Mouse (Mus musculus) heart, embryonic 12.5 days (tissue): Measurements from ENCODE around the gene C1qtnf9. TPM values are rescaled to one million over a fixed set of nuclear protein-coding genes. Genes with fewer than 3 reads are reported as not detected.

Experiments
- ATAC-seq: fragments of 200-750 bp; cut with Nextera tagmentation; 2 replicates; pipeline ENCODE4 v1.8.0; 2017; ENCODE audit warnings: moderate TSS enrichment, moderate library complexity; ENCODE audit not compliant: insufficient number of reproducible peaks, low FRiP score
- H3K27ac ChIP-seq: fragments of 300-500 bp; sonication (generic); 2 replicates; pipeline ENCODE4 v1.5.1; 2016; ENCODE audit warnings: mild to moderate bottlenecking, moderate library complexity; ENCODE audit not compliant: poor library complexity, severe bottlenecking
- H3K27me3 ChIP-seq: fragments of 300-500 bp; sonication (generic); replicated peaks from 2 replicates; pipeline ENCODE4 v1.6.1; 2016; ENCODE audit warnings: mild to moderate bottlenecking, moderate library complexity
- H3K36me3 ChIP-seq: fragments of 300-500 bp; sonication (generic); 2 replicates; pipeline ENCODE4 v1.6.1; 2016; ENCODE audit warnings: mild to moderate bottlenecking, moderate library complexity
- H3K4me1 ChIP-seq: fragments of 300-500 bp; sonication (generic); replicated peaks from 2 replicates; pipeline ENCODE4 v1.6.1; 2016; ENCODE audit warnings: mild to moderate bottlenecking
- H3K4me2 ChIP-seq: fragments of 300-500 bp; sonication (generic); 2 replicates; pipeline ENCODE4 v1.6.1; 2016; ENCODE audit warnings: mild to moderate bottlenecking, moderate library complexity
- H3K4me3 ChIP-seq: fragments of 300-500 bp; sonication (generic); 2 replicates; pipeline ENCODE4 v1.5.1; 2016; ENCODE audit warnings: mild to moderate bottlenecking
- H3K9ac ChIP-seq: fragments of 300-500 bp; sonication (generic); 2 replicates; pipeline ENCODE4 v1.6.1; 2016; ENCODE audit warnings: mild to moderate bottlenecking, moderate library complexity
- H3K9me3 ChIP-seq: fragments of 300-500 bp; sonication (generic); replicated peaks from 2 replicates; pipeline ENCODE4 v1.6.1; 2016; ENCODE audit warnings: mild to moderate bottlenecking, moderate library complexity
- WGBS: fragments of 180-500 bp; shearing (Covaris S2); methylation state at CpG from one replicate; pipeline ENCODE4 v1.1.7; 2016; 5-methylcytosine and 5-hydroxymethylcytosine counted together
- polyA plus RNA-seq: library from polyadenylated mRNA; unstranded; fragments of >200 nt; fragmentation: Nextera tagmentation; extraction: Ambion mirVana; gene quantifications from 2 replicates; pipeline ENCODE4 v1.2.1, GENCODE M21; 2016

Gene C1qtnf9
- polyA plus RNA-seq, 1 experiment from 2014 or later, result 0.20 TPM

DNA sequence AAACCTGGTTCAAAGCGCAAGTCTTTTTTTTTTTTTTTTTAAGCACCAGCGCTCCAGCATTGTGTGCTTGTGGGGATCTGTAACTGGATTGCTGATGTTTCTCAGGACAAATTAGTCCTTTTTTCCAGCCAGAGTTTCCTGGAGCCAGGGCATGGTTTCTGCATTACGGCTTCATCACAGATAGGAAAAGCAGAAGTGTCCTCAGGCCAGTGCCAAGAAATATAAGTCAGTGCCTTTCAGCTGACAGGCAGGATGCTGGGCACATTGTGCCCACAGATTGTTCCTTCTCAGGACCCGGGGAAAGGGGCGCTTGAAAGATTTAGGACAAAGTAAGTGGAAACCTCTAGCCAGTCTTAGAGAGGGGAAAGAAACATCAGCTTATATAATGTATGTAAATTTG lies 4.2 kb upstream of the C1qtnf9 start:
- H3K27ac ChIP-seq, result 0 out of 2 replicates have a peak overlapping the region, but pooled peaks have one; percentile 10
- peaks cover 37% of the 10 kb centered on the region for H3K36me3 ChIP-seq
- peaks cover 36% of the 10 kb centered on the region for H3K4me1 ChIP-seq
- H3K27me3 ChIP-seq, result no peaks in the 10 kb centered on the region
- no peaks in the 10 kb centered on the region for H3K9me3 ChIP-seq
- no peak for ATAC-seq
- H3K9ac ChIP-seq, result no peak overlapping the region
- WGBS, result 73% methylated on average over 5 of the region's 5 CpGs
- no peak overlapping the region for H3K4me3 ChIP-seq
- H3K4me2 ChIP-seq, result no peak overlapping the region

DNA sequence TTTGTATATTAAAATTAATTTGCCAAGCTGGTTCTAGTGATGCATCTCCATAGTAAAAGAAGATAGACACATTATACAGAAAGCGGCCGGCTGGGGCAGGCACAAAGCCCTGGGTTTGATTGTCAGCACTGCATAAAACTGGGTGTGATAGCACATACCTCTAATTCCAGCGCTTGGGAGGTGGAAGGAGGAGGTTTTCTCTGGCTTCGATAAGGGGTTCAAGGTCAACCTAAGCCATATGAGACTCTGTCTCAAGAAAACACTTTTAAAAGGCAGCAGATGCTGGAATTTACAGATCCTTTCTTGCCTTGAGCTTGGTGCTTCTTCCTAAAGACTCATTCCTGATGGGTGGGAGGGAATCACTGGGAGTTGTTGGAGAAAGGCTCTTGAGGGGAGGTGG lies 3.4 kb upstream of the C1qtnf9 start:
- no peak for ATAC-seq

DNA sequence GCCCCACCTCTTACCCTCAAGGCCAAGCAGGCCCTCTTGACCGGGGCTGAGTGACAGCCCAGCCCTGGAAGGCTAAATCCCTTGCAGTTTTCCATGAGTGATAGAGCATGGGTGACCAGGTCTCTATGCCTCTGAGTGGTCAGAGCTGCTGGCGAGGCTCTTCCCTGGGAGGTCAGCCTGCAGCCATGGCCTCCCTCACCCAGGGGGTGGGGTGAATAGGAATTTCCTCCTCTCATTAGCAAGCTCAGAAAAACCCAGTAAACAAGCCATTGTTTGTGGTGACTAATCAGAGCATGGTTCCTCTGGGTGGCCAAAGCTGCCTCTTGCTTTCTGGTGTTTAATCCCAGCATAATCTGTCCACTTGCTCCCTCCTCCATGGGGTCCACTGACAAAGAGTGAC lies 2.9 kb upstream of the C1qtnf9 start:
- Histone ChIP-seq H3K36me3 (peaks cover 24% of the 10 kb centered on the region), H3K9me3 (no peaks in the 10 kb centered on the region), H3K9ac (no peak overlapping the region), H3K4me3 (no peak overlapping the region), H3K27me3 (no peaks in the 10 kb centered on the region), H3K4me2 (no peak overlapping the region), H3K4me1 (peaks cover 36% of the 10 kb centered on the region), H3K27ac (no peak overlapping the region)
- WGBS, result 51% methylated on average over 2 of the region's 2 CpGs
- ATAC-seq, result no peak

More for the DNA sequence above, 3.4 kb upstream of the C1qtnf9 start:
- Histone ChIP-seq H3K9ac (no peak overlapping the region), H3K4me2 (no peak overlapping the region), H3K27me3 (no peaks in the 10 kb centered on the region), H3K4me3 (no peak overlapping the region), H3K9me3 (no peaks in the 10 kb centered on the region), H3K4me1 (peaks cover 36% of the 10 kb centered on the region), H3K36me3 (peaks cover 29% of the 10 kb centered on the region), H3K27ac (no peak overlapping the region)
- WGBS, result 47% methylated on average over 4 of the region's 4 CpGs

DNA sequence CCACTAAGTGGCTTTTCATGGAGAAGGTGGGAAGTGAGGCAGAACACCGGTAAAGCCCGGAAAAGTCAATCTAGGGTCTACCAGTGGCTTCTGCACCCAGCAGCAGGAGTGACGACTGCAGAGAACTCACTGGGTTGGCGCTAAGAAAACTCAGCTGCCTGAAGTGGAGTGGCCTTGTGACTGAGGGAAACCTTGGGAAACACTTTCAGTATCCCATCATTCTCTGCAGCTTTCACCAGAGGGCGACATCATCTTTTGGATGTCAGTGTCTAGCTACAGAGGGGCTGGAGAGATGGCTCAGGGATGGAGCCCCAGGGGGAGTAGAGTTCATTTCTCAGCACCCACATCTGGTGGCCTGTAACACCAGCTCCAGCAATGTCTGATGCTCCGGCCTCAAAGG lies 1.4 kb downstream of the C1qtnf9 start:
- Histone ChIP-seq H3K36me3 (no peaks in the 10 kb centered on the region), H3K9ac (no peak overlapping the region), H3K27ac (no peak overlapping the region), H3K4me1 (peaks cover 20% of the 10 kb centered on the region), H3K4me3 (no peak overlapping the region), H3K27me3 (no peaks in the 10 kb centered on the region), H3K4me2 (no peak overlapping the region), H3K9me3 (no peaks in the 10 kb centered on the region)
- ATAC-seq, result no peak
- WGBS, result 46% methylated on average over 6 of the region's 6 CpGs

DNA sequence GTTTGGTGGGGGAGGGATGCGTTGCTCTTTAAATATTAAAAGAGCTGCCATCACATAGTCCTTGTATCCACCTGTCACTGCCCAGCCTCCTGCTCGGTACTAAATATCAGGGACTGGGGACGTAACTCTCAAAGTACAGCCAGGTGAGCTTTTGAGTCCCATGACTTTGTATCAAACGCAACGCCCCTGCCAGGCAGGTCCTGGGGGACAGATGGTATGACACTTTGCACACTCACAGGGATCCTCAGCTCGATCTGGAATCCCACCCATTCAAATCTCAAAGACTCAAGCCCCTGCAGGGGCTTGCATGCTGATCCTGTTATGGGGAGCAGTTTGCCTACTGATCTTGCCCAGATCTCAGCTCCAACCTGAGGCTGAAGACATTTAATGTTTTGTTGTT lies 2.7 kb downstream of the C1qtnf9 start:
- WGBS, result 71% methylated on average over 6 of the region's 6 CpGs
- Histone ChIP-seq H3K27me3 (no peaks in the 10 kb centered on the region), H3K4me2 (no peak overlapping the region), H3K9me3 (no peaks in the 10 kb centered on the region), H3K4me3 (no peak overlapping the region), H3K9ac (no peak overlapping the region), H3K27ac (no peak overlapping the region), H3K4me1 (peaks cover 9% of the 10 kb centered on the region), H3K36me3 (no peaks in the 10 kb centered on the region)
- ATAC-seq, result no peak

DNA sequence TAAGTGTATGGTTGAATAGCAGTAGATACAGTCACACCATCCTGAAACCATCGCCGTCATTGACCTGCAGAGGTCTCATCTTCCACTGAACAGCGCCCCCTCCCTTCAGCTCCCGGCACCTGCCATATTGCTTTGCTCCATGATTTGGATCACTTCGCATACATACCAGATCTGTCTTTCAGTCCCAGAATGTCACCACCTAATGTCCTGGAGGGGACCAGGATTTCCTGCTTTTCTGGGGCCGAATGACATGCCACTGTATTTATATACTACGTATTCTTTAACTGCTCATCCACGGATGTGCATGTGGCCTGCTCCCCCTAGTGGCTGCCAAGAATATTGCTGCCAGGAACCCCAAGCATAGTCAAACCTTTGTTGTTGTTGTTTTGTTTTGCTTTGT lies 3.1 kb downstream of the C1qtnf9 start:
- H3K4me3 ChIP-seq, result peak overlapping the region; percentile 39
- peak overlapping the region; percentile 60 for H3K4me2 ChIP-seq
- H3K36me3 ChIP-seq, result no peaks in the 10 kb centered on the region
- H3K4me1 ChIP-seq, result peaks cover 5% of the 10 kb centered on the region
- 5% methylated on average over 8 of the region's 8 CpGs for WGBS
- no peaks in the 10 kb centered on the region for H3K27me3 ChIP-seq
- H3K9ac ChIP-seq, result no peak overlapping the region
- H3K9me3 ChIP-seq, result no peaks in the 10 kb centered on the region
- ATAC-seq, result peak; percentile 56; the same call in 1 of the 2 replicates
- H3K27ac ChIP-seq, result no peak overlapping the region

DNA sequence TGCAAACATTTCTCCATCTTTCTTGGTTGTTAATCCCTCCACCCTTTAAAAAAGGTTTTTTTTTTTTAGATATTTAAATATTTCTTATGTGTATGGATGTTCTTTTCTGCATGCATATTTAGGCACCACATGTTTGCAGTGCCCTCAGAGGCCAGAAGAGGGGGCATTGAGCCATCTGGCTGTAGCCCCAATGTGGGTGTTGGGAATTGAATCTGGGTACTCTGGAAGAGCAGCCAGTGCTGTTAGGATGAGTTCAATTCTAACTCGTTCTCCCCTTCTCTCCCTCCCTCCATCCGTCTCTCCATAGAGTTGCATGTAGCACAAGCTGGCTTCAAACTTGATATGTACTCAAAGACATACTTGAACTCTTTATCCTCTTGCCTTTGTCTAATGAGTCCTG lies 5.5 kb downstream of the C1qtnf9 start:
- Histone ChIP-seq H3K36me3 (no peaks in the 10 kb centered on the region), H3K27me3 (no peaks in the 10 kb centered on the region), H3K27ac (no peak overlapping the region), H3K9me3 (no peaks in the 10 kb centered on the region), H3K4me2 (no peak overlapping the region), H3K4me1 (no peaks in the 10 kb centered on the region; the same call in 1 of the 2 replicates), H3K9ac (no peak overlapping the region), H3K4me3 (no peak overlapping the region)
- WGBS, result 77% methylated on average over 2 of the region's 2 CpGs
- no peak for ATAC-seq

DNA sequence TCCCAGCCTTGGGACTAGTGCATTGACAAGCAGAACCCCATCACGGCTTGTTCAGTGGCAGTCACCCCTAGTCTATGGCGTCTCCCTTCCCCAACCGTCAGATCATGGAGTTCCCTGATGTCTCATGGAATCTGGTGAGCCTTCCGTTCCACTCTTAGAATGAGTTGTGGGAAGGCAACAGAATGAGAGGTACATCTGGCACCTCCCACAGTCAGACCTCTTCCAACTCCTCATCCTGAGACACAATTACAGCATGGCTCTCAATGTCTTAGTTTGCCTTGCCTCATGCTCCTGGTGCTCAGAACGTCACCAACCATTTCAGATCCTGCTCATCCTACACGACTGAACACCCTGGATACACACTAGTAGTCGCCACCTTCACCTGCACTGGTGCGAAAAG lies 8.6 kb downstream of the C1qtnf9 start:
- WGBS, result 81% methylated on average over 8 of the region's 8 CpGs
- no peaks in the 10 kb centered on the region for H3K9me3 ChIP-seq
- ATAC-seq, result no peak
- no peak overlapping the region for H3K4me2 ChIP-seq
- H3K9ac ChIP-seq, result no peak overlapping the region
- H3K4me3 ChIP-seq, result no peak overlapping the region
- no peaks in the 10 kb centered on the region for H3K36me3 ChIP-seq
- no peaks in the 10 kb centered on the region for H3K27me3 ChIP-seq
- H3K4me1 ChIP-seq, result no peaks in the 10 kb centered on the region
- H3K27ac ChIP-seq, result no peak overlapping the region

DNA sequence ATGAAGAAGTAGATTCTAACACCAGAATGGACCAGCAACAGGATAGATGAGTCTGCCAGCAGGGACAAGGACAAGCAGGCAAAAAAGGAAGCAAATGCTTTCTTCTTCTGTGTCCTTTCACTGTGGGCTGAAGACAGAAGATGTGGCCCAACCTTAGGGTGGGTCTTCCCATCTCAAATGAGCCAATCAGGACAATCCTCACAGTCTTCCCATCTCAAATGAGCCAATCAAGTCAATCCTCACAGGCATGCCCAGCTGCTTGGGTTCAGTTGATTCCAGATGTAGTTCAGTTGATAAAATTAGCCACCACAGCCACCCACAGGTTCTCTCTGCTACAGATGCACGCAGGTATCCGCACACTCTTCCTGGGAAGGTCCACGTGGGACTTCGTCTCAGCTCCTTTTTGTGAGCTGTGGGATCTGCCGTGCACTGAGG lies 9.6 kb downstream of the C1qtnf9 start:
- Histone ChIP-seq H3K4me2 (no peak overlapping the region), H3K27me3 (no peaks in the 10 kb centered on the region), H3K9ac (no peak overlapping the region), H3K9me3 (no peaks in the 10 kb centered on the region), H3K27ac (no peak overlapping the region), H3K36me3 (no peaks in the 10 kb centered on the region), H3K4me1 (no peaks in the 10 kb centered on the region), H3K4me3 (no peak overlapping the region)
- ATAC-seq, result no peak
- WGBS, result 77% methylated on average over 5 of the region's 5 CpGs

DNA sequence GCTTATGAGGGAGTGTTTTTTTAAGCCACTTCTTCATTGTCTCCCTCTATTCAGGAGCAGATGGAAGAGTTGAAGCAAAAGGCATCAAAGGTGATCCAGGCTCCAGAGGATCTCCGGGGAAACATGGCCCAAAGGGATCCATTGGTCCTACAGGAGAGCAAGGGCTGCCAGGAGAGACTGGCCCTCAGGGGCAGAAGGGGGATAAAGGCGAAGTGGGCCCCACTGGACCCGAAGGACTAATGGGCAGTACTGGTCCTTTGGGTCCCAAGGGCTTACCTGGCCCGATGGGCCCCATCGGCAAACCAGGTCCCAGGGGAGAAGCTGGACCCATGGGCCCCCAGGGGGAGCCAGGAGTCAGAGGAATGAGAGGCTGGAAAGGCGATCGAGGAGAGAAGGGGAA lies 11.3 kb downstream of the C1qtnf9 start:
- no peak overlapping the region for H3K9ac ChIP-seq
- no peak overlapping the region for H3K4me2 ChIP-seq
- H3K4me3 ChIP-seq, result no peak overlapping the region
- 87% methylated on average over 7 of the region's 7 CpGs for WGBS
- no peak for ATAC-seq
- no peak overlapping the region for H3K27ac ChIP-seq
- no peaks in the 10 kb centered on the region for H3K4me1 ChIP-seq
- H3K36me3 ChIP-seq, result no peaks in the 10 kb centered on the region
- H3K27me3 ChIP-seq, result no peaks in the 10 kb centered on the region
- no peaks in the 10 kb centered on the region for H3K9me3 ChIP-seq

DNA sequence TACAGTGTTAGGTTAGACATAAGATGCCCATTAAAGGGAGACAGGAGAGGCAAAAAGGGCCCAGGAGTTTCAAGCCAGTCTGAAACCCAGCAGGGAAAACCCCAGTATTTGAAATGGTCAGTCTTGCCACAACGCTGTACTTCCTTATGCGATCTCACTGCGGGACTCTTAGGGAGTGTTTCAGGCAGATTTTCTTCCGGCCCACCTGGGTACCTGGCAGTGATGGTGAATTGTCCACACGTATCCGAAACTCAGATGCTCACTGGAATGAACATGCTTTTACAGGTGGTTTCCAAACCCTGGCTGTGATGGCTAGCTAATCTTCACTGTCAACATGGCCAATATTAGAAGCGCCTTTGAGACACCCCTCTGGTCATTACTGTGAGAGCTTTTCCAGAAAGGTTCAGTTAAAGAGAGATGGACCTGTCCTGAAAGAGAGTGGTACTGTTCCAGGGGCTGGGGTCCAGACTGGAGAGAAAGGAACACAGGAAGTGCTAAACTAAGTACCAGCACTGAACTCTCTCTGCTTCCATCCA lies 14.3 kb downstream of the C1qtnf9 start:
- Histone ChIP-seq H3K27me3 (no peaks in the 10 kb centered on the region), H3K27ac (no peak overlapping the region), H3K4me3 (no peak overlapping the region), H3K4me1 (peaks cover 4% of the 10 kb centered on the region), H3K4me2 (no peak overlapping the region), H3K36me3 (no peaks in the 10 kb centered on the region), H3K9ac (no peak overlapping the region), H3K9me3 (no peaks in the 10 kb centered on the region)
- WGBS, result 47% methylated on average over 7 of the region's 7 CpGs
- no peak for ATAC-seq

DNA sequence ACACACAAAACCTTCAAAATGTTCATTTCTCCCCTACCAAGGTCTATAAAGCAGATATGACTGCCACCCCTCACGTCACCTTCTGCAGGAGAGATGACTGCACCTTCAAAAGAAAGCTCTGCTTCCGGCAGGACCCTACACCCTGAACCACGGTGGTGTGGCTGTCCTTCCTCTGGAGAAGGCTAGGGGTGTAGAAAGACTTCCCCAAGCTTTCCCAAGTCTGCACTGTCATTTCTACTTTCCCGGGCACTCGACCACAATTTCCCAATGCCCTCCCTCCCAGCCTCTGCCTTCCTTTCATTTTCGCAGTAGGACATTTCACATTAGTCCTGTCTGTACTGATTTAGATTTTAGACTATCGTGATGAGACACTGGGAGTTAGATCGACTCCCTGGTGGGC lies 15.3 kb downstream of the C1qtnf9 start:
- no peak for ATAC-seq
- 36% methylated on average over 8 of the region's 8 CpGs for whole genome bisulfite sequencing
- H3K27ac ChIP-seq, result no peak overlapping the region
- no peak overlapping the region for H3K4me3 ChIP-seq
- H3K4me1 ChIP-seq, result peaks cover 4% of the 10 kb centered on the region
- H3K4me2 ChIP-seq, result no peak overlapping the region
- peaks cover 9% of the 10 kb centered on the region for H3K36me3 ChIP-seq
- no peaks in the 10 kb centered on the region for H3K27me3 ChIP-seq
- no peaks in the 10 kb centered on the region for H3K9me3 ChIP-seq
- no peak overlapping the region for H3K9ac ChIP-seq
